Mouse (Mus musculus): ENCODE measurements around the gene Pnmal1. TPM values are rescaled to one million over a fixed set of nuclear protein-coding genes. Genes with fewer than 3 reads are reported as not detected.

Pnmal1 gene
- polyA plus RNA-seq, 1 experiment from 2014 or later = 52.1 TPM

Other genes with a start within 250 kb of the Pnmal1 start
- gene Ceacam9, start 237.8 kb upstream of the Pnmal1 start, polyA plus RNA-seq (2014; fragmentation: Nextera tagmentation; extraction: Ambion mirVana) = 0.34 TPM in 1 of 2 replicates, not detected in the other
- gene Ap2s1, start 221.3 kb upstream of the Pnmal1 start, polyA plus RNA-seq (2014; fragmentation: Nextera tagmentation; extraction: Ambion mirVana) = 446 and 463 TPM in 2 replicates
- 5.9 and 6.8 TPM in 2 replicates for gene Slc1a5, start 178.3 kb upstream of the Pnmal1 start, polyA plus RNA-seq (2014; fragmentation: Nextera tagmentation; extraction: Ambion mirVana)
- 174 and 197 TPM in 2 replicates for gene Strn4, start 143.8 kb upstream of the Pnmal1 start, polyA plus RNA-seq (2014; fragmentation: Nextera tagmentation; extraction: Ambion mirVana)
- gene Fkrp, start 142.9 kb upstream of the Pnmal1 start, polyA plus RNA-seq (2014; fragmentation: Nextera tagmentation; extraction: Ambion mirVana) = 44.7 and 48.5 TPM in 2 replicates
- gene Prkd2, start 116.8 kb upstream of the Pnmal1 start, polyA plus RNA-seq (2014; fragmentation: Nextera tagmentation; extraction: Ambion mirVana) = 5.6 and 5.8 TPM in 2 replicates
- 5.8 and 6.6 TPM in 2 replicates for gene Dact3, start 84.4 kb upstream of the Pnmal1 start, polyA plus RNA-seq (2014; fragmentation: Nextera tagmentation; extraction: Ambion mirVana)
- 0.78 and 2.5 TPM in 2 replicates for gene Gng8, start 67.9 kb upstream of the Pnmal1 start, polyA plus RNA-seq (2014; fragmentation: Nextera tagmentation; extraction: Ambion mirVana)
- gene Ptgir, start 53.2 kb upstream of the Pnmal1 start, polyA plus RNA-seq (2014; fragmentation: Nextera tagmentation; extraction: Ambion mirVana) = 0.26 TPM in 1 of 2 replicates, not detected in the other
- 510 and 527 TPM in 2 replicates for gene Calm3, start 35.6 kb upstream of the Pnmal1 start, polyA plus RNA-seq (2014; fragmentation: Nextera tagmentation; extraction: Ambion mirVana)
- gene Pnmal2, start 15.0 kb upstream of the Pnmal1 start, polyA plus RNA-seq (2014; fragmentation: Nextera tagmentation; extraction: Ambion mirVana) = 96.1 and 96.4 TPM in 2 replicates
- gene Gm42372, start 23.4 kb downstream of the Pnmal1 start, polyA plus RNA-seq (2014; fragmentation: Nextera tagmentation; extraction: Ambion mirVana) = 7.6 and 7.8 TPM in 2 replicates
- 4.4 and 5.4 TPM in 2 replicates for gene Ccdc8, start 33.0 kb downstream of the Pnmal1 start, polyA plus RNA-seq (2014; fragmentation: Nextera tagmentation; extraction: Ambion mirVana)
- 123 and 129 TPM in 2 replicates for gene Ppp5c, start 68.2 kb downstream of the Pnmal1 start, polyA plus RNA-seq (2014; fragmentation: Nextera tagmentation; extraction: Ambion mirVana)
- gene Hif3a, start 102.7 kb downstream of the Pnmal1 start, polyA plus RNA-seq (2014; fragmentation: Nextera tagmentation; extraction: Ambion mirVana) = 4.9 and 6.9 TPM in 2 replicates
- gene Psg16, start 114.4 kb downstream of the Pnmal1 start, polyA plus RNA-seq (2014; fragmentation: Nextera tagmentation; extraction: Ambion mirVana) = 3.1 and 3.6 TPM in 2 replicates
- gene Ceacam3, start 190.6 kb downstream of the Pnmal1 start, polyA plus RNA-seq (2014; fragmentation: Nextera tagmentation; extraction: Ambion mirVana) = not detected in 2 replicates
- gene Psg29, start 243.8 kb downstream of the Pnmal1 start, polyA plus RNA-seq (2014; fragmentation: Nextera tagmentation; extraction: Ambion mirVana) = not detected in 2 replicates

All from hindbrain, embryonic 14.5 days (tissue).